Mouse (Mus musculus) spleen, postnatal 10 days (tissue): ENCODE results near the gene Ngrn.

ENCODE experiments used
- DNase-seq, 2 experiments: peaks; one replicate each; pipeline ENCODE4 v3.0.0; 2021 to 2022; ENCODE audit warnings: low spot score in 2 of 2

The Ngrn gene

DNA sequence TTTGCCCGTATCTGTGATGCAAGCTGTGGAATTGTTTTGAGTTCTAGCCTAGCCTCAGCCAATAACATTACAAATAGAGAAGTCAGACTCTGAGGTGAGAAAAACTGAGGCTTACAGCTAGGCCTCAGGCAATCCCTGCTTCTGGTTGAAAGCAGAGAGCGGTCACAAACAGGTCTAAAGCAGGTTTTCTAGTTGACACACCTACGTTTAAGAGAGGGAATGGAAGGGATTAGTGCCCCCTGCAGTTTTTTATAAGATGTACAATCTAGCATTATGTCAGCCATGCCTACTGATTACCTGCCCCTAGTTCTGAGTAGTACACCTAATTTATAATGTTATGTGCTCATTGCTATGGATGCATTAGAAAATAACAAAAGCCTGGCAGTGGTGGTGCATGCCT lies 46.8 kb downstream of the Ngrn start:
- no peak for DNase-seq

DNA sequence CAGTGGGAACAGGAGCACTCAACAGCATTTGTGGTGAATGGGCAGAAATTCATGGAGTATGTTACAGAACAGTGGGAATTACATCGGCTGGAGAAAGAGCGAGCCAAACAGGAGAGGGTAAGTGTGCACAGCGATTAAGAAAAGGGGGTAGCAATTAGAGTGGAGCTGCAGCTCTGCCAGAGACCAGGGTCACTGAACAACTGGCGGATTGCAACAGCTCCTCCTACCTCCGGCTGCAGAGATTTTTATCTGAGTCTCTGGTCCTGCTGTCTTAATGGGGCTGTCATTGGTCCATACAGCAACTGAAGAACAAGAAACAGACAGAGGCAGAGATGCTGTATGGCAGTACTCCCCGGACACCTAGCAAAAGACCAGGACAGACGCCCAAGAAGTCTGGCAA lies 49.8 kb downstream of the Ngrn start:
- DNase-seq: no peak
